Mouse (Mus musculus): ENCODE data around the gene Jmjd6. TPM values are rescaled to one million over a fixed set of nuclear protein-coding genes. Genes with fewer than 3 reads are reported as not detected.

Gene Jmjd6
- total RNA-seq, 2 experiments from 2014 or later: 20.6 to 22.1 TPM

GRCm38 (mm10) chr11:116806136-116807071 is 36.8 kb downstream of the Jmjd6 start:
- DNase-seq: peak; percentile 44

DNA sequence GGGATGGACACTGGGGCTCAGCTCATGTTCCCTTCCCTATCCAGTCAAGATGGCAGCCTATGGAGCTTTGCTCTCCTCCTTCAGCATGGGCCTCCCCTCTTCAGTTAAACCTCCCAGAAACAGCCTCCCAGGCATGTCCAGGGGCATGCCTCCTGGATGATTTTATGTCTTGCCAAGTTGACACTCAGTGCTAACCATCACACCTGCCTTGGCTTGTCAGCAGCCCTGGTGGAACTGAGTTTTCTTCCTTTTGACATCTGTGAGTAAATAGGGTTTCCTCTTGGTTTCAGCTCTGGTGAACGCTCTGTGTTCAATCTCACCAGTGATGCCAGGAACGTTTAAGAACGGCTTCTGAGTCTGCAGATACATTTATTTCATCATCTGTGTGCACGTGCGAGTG is 40.5 kb downstream of the Jmjd6 start:
- DNase-seq: no peak

DNA sequence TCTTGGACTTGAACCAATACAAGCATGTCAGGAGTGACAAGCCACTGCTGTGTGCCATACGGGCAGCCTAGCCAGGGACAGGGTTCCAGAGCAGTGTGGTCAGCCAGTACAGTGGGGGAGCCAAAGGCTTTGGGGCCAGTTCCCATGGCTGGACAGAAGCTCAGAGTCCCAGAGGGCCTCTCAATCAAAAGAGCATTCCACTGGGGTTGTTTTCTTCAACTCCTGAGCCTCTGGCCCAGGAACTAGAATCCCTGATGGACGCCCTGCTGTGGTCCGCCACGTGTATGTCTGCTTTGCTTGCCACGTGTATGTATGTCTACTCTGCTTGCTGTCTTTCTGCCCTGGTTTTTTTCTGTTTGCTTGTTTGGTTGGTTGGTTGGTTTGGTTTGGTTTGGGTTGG is 42.1 kb downstream of the Jmjd6 start:
- DNase-seq: no peak

- DNase-seq: no peak
These were observed 43.9 kb downstream of the Jmjd6 start for GRCm38 (mm10) chr11:116799364-116799763.

Other genes starting within 250 kb of the Jmjd6 start
- gene Rhbdf2, start 216.4 kb downstream of the Jmjd6 start, total RNA-seq (2021): 1 to 10 TPM; 6.3 to 7.5 TPM
- under 1 TPM in 1 of 2 experiments, not detected in 1; 0.35 TPM for gene Prcd, start 189.9 kb downstream of the Jmjd6 start, total RNA-seq (2021)
- gene Cygb, start 189.1 kb downstream of the Jmjd6 start, total RNA-seq (2021): 10 to 100 TPM in 1 of 2 experiments, 1 to 10 TPM in 1; 7.5 to 14.7 TPM
- not detected for gene St6galnac1, start 67.9 kb downstream of the Jmjd6 start, total RNA-seq (2021)
- 10 to 100 TPM; 13.2 to 14.7 TPM for gene Mxra7, start 15.4 kb downstream of the Jmjd6 start, total RNA-seq (2021)
- 10 to 100 TPM; 33.1 to 36.7 TPM for gene Mettl23, start 171 bp downstream of the Jmjd6 start, total RNA-seq (2021)
- 10 to 100 TPM; 21.3 to 23.5 TPM for gene Mfsd11, start 9.0 kb upstream of the Jmjd6 start, total RNA-seq (2021)
- gene Srsf2, start 9.6 kb upstream of the Jmjd6 start, total RNA-seq (2021): 10 to 100 TPM; 61.7 to 65.2 TPM
- under 1 TPM in 1 of 2 experiments, not detected in 1; 0.13 TPM for gene Mgat5b, start 75.4 kb upstream of the Jmjd6 start, total RNA-seq (2021)

Data from gastrocnemius, postnatal 25 days (tissue).